Mouse (Mus musculus) brain, embryonic 14.5 days (tissue): ENCODE results near the gene Ttc23.

Source experiments
- CTCF ChIP-seq: fragments of 200-500 bp; IDR thresholded peaks from 2 replicates; pipeline ENCODE4 v1.5.1; 2012; ENCODE audit warnings: inconsistent platforms, mild to moderate bottlenecking, moderate library complexity, borderline replicate concordance; ENCODE audit not compliant: insufficient read depth, insufficient read length; ENCODE audit errors: extremely low read depth
- POLR2A ChIP-seq: fragments of 200-500 bp; IDR thresholded peaks from 2 replicates; pipeline ENCODE4 v1.6.1; 2012; ENCODE audit warnings: mild to moderate bottlenecking, inconsistent platforms, borderline replicate concordance; ENCODE audit not compliant: poor library complexity, insufficient read depth, insufficient read length, severe bottlenecking; ENCODE audit errors: extremely low read depth

- no peak for TF ChIP-seq POLR2A
- no peak for TF ChIP-seq CTCF
These were observed 38.7 kb upstream of the Ttc23 start for GRCm38 (mm10) chr7:67608348-67609024.
